29 mouse cellular contexts compared by ENCODE assay signal in genomic region chr4:131163782-131164315, GRCm38 (mm10).
A peak's percentile ranks its signal among the peaks of the same experiment; 100 is the strongest.
DNase-seq lines count a peak whose midpoint lies in the region; ATAC-seq and TF ChIP-seq lines count a peak whose summit lies in the region.
"Had no signal": no experiment of that assay in that cellular context is flagged by ENCODE, and none has a peak within 500 bp of the region (broad histone marks: within the 10 kb centered on the region; RNA-seq: fewer than 3 reads in every experiment).

No protein-coding gene starts in this region.

- DNase-seq in forebrain, embryonic 14.5 days (ENCODE audit: low spot score): peak; percentile 33
- DNase-seq in forebrain, postnatal 0 days: no peak
- DNase-seq in midbrain, embryonic 11.5 days (ENCODE audit: low spot score, missing footprints): no peak
- peak; percentile 37 for DNase-seq in embryo, embryonic 11 days
- DNase-seq in heart, embryonic 10.5 days (ENCODE audit: low spot score): no peak
- DNase-seq in heart, postnatal 36 days: no peak
- DNase-seq: adrenal gland, postnatal 25 days; cerebellum, adult 18-20 months; cerebellum, postnatal 10 days; heart, adult 2 months; heart, postnatal 14 days; kidney, adult 11 months; kidney, postnatal 25 days; liver, embryonic 13.5 days; lung, adult 18-20 months; lung, postnatal 4 days; right cerebral cortex, postnatal 25 days had no signal

- WGBS in forebrain, embryonic 14.5 days: 7% methylated on average over 7 of the region's 7 CpGs
- 11% methylated on average over 7 of the region's 7 CpGs for whole genome bisulfite sequencing in forebrain, postnatal 0 days
- WGBS in midbrain, embryonic 13.5 days: 18% methylated on average over 7 of the region's 7 CpGs
- 31% methylated on average over 7 of the region's 7 CpGs for WGBS in midbrain, embryonic 11.5 days
- WGBS in heart, embryonic 10.5 days: 59% methylated on average over 7 of the region's 7 CpGs

- no peaks in the 10 kb centered on the region for H3K9me3 ChIP-seq in forebrain, embryonic 14.5 days (replicated peaks; ENCODE audit: control insufficient read depth, low read length)
- H3K9me3 ChIP-seq in forebrain, postnatal 0 days (ENCODE audit: low read length): no peaks in the 10 kb centered on the region
- H3K9me3 ChIP-seq in midbrain, embryonic 13.5 days: no peaks in the 10 kb centered on the region
- H3K9me3 ChIP-seq in midbrain, embryonic 11.5 days (ENCODE audit: control insufficient read depth, low read length): no peaks in the 10 kb centered on the region
- no peaks in the 10 kb centered on the region for H3K9me3 ChIP-seq in heart, embryonic 10.5 days
- H3K9me3 ChIP-seq: embryonic facial prominence, embryonic 13.5 days; hindbrain, embryonic 12.5 days; limb, embryonic 15.5 days; liver, embryonic 13.5 days; neural tube, embryonic 13.5 days; stomach, embryonic 15.5 days had no signal

- no peak overlapping the region for H3K4me3 ChIP-seq in forebrain, embryonic 14.5 days (ENCODE audit: low read depth, low read length)
- H3K4me3 ChIP-seq in forebrain, postnatal 0 days (ENCODE audit: low read depth, low read length): no peak overlapping the region
- H3K4me3 ChIP-seq in midbrain, embryonic 13.5 days (replicated peaks): no peak overlapping the region
- no peak overlapping the region for H3K4me3 ChIP-seq in midbrain, embryonic 11.5 days (ENCODE audit: low read depth, low read length)
- H3K4me3 ChIP-seq in heart, embryonic 10.5 days: no peak overlapping the region
- H3K4me3 ChIP-seq: embryonic facial prominence, embryonic 13.5 days; heart, adult 2 months; hindbrain, embryonic 12.5 days; layer of hippocampus, adult 2 months; left cerebral cortex, adult 2 months; limb, embryonic 15.5 days; liver, embryonic 13.5 days; megakaryocyte, embryonic 14.5 days; neural tube, embryonic 13.5 days; stomach, embryonic 15.5 days had no signal

- no peak overlapping the region for H3K4me2 ChIP-seq in forebrain, embryonic 14.5 days (ENCODE audit: low read length)
- H3K4me2 ChIP-seq in forebrain, postnatal 0 days (ENCODE audit: low read depth): no peak overlapping the region
- H3K4me2 ChIP-seq in midbrain, embryonic 13.5 days (replicated peaks): no peak overlapping the region
- no peak overlapping the region for H3K4me2 ChIP-seq in midbrain, embryonic 11.5 days
- H3K4me2 ChIP-seq: embryonic facial prominence, embryonic 13.5 days; hindbrain, embryonic 12.5 days; limb, embryonic 15.5 days; liver, embryonic 13.5 days; neural tube, embryonic 13.5 days; stomach, embryonic 15.5 days had no signal

- no peak for ATAC-seq in forebrain, embryonic 14.5 days
- no peak for ATAC-seq in forebrain, postnatal 0 days
- ATAC-seq in midbrain, embryonic 13.5 days: no peak
- ATAC-seq in midbrain, embryonic 11.5 days (ENCODE audit: low FRiP score): no peak
- ATAC-seq: CD4-positive, CD25-positive, alpha-beta regulatory T cell, adult 4 months; inflammation-experienced regulatory T-cells, adult 6 months; lung, postnatal 0 days had no signal

- no peak overlapping the region for H3K27ac ChIP-seq in forebrain, embryonic 14.5 days (ENCODE audit: low read depth, low read length)
- H3K27ac ChIP-seq in forebrain, postnatal 0 days (ENCODE audit: low read depth, low read length): no peak overlapping the region
- H3K27ac ChIP-seq in midbrain, embryonic 13.5 days: peak overlapping the region; percentile 26; the same call in 1 of the 2 replicates
- no peak overlapping the region for H3K27ac ChIP-seq in midbrain, embryonic 11.5 days (ENCODE audit: low read depth, low read length)
- no peak overlapping the region for H3K27ac ChIP-seq in heart, embryonic 10.5 days
- H3K27ac ChIP-seq: embryonic facial prominence, embryonic 13.5 days; heart, adult 2 months; hindbrain, embryonic 12.5 days; layer of hippocampus, adult 2 months; left cerebral cortex, adult 2 months; limb, embryonic 15.5 days; liver, embryonic 13.5 days; neural tube, embryonic 13.5 days; stomach, embryonic 15.5 days had no signal

- no peaks in the 10 kb centered on the region for H3K36me3 ChIP-seq in forebrain, embryonic 14.5 days (ENCODE audit: control insufficient read depth, insufficient read depth, low read length)
- no peaks in the 10 kb centered on the region for H3K36me3 ChIP-seq in forebrain, postnatal 0 days (ENCODE audit: insufficient read depth)
- no peaks in the 10 kb centered on the region for H3K36me3 ChIP-seq in midbrain, embryonic 13.5 days
- no peaks in the 10 kb centered on the region for H3K36me3 ChIP-seq in midbrain, embryonic 11.5 days (ENCODE audit: control insufficient read depth, insufficient read depth, low read length)
- no peaks in the 10 kb centered on the region for H3K36me3 ChIP-seq in heart, embryonic 10.5 days
- H3K36me3 ChIP-seq: embryonic facial prominence, embryonic 13.5 days; hindbrain, embryonic 12.5 days; limb, embryonic 15.5 days; liver, embryonic 13.5 days; neural tube, embryonic 13.5 days; stomach, embryonic 15.5 days had no signal

- H3K9ac ChIP-seq in forebrain, embryonic 14.5 days (ENCODE audit: low read length): no peak overlapping the region
- H3K9ac ChIP-seq in forebrain, postnatal 0 days: no peak overlapping the region
- H3K9ac ChIP-seq in midbrain, embryonic 13.5 days (replicated peaks): no peak overlapping the region
- no peak overlapping the region for H3K9ac ChIP-seq in midbrain, embryonic 11.5 days (ENCODE audit: low read length)
- H3K9ac ChIP-seq: embryonic facial prominence, embryonic 13.5 days; hindbrain, embryonic 12.5 days; limb, embryonic 15.5 days; liver, embryonic 13.5 days; neural tube, embryonic 13.5 days; stomach, embryonic 15.5 days had no signal

- no peak for TF ChIP-seq CTCF in forebrain, postnatal 0 days (IDR thresholded peaks at IDR 0.05; ENCODE audit: low read depth)

- H3K27me3 ChIP-seq in forebrain, embryonic 14.5 days (replicated peaks; ENCODE audit: control insufficient read depth, insufficient read depth, low read length): no peaks in the 10 kb centered on the region
- no peaks in the 10 kb centered on the region for H3K27me3 ChIP-seq in forebrain, postnatal 0 days (ENCODE audit: insufficient read depth, low read length)
- H3K27me3 ChIP-seq in midbrain, embryonic 13.5 days: peaks cover 5% of the 10 kb centered on the region; the same call in 1 of the 2 replicates
- no peaks in the 10 kb centered on the region for H3K27me3 ChIP-seq in midbrain, embryonic 11.5 days (ENCODE audit: control insufficient read depth, insufficient read depth, low read length)
- peaks cover 4% of the 10 kb centered on the region; the same call in 1 of the 2 replicates for H3K27me3 ChIP-seq in heart, embryonic 10.5 days (ENCODE audit: insufficient read depth, poor library complexity, severe bottlenecking)
- H3K27me3 ChIP-seq: embryonic facial prominence, embryonic 13.5 days; limb, embryonic 15.5 days; liver, embryonic 13.5 days; stomach, embryonic 15.5 days had no signal

- peaks cover 25% of the 10 kb centered on the region for H3K4me1 ChIP-seq in forebrain, embryonic 14.5 days (ENCODE audit: control insufficient read depth, insufficient read depth, low read length)
- H3K4me1 ChIP-seq in forebrain, postnatal 0 days (ENCODE audit: insufficient read depth): peaks cover 10% of the 10 kb centered on the region; the same call in 1 of the 2 replicates
- peaks cover 39% of the 10 kb centered on the region for H3K4me1 ChIP-seq in midbrain, embryonic 13.5 days (replicated peaks)
- peaks cover 18% of the 10 kb centered on the region for H3K4me1 ChIP-seq in midbrain, embryonic 11.5 days (ENCODE audit: control insufficient read depth, insufficient read depth, low read length)
- H3K4me1 ChIP-seq in heart, embryonic 10.5 days: peaks cover 7% of the 10 kb centered on the region
- H3K4me1 ChIP-seq: liver, embryonic 13.5 days; megakaryocyte, embryonic 14.5 days; stomach, embryonic 15.5 days had no signal

- intact Hi-C loops in heart, postnatal 36 days (cut with DNase I): no loop called here

Comparison
In these comparisons a context has a peak if more than half of its experiments do, and no peak if none do; other contexts are left out.
1. DNase-seq: peak in forebrain, embryonic 14.5 days (single experiment) and embryo, embryonic 11 days (single experiment); none in forebrain, postnatal 0 days (single experiment), midbrain, embryonic 11.5 days (single experiment), heart, embryonic 10.5 days (single experiment) and heart, postnatal 36 days (0 of 2).